Mouse (Mus musculus): Measurements from ENCODE around the gene Tril. TPM values are rescaled to one million over a fixed set of nuclear protein-coding genes. Genes with fewer than 3 reads are reported as not detected.
A peak's percentile ranks its signal among the peaks of the same experiment; 100 is the strongest.

Tril gene
- polyA plus RNA-seq, 1 experiment from 2014 or later = 23.9 TPM

GRCm38 (mm10) chr6:53794323-53794971 is 26.2 kb downstream of the Tril start:
- H3K9ac ChIP-seq (replicated peaks; ENCODE audit: low read depth) = no peak overlapping the region

DNA sequence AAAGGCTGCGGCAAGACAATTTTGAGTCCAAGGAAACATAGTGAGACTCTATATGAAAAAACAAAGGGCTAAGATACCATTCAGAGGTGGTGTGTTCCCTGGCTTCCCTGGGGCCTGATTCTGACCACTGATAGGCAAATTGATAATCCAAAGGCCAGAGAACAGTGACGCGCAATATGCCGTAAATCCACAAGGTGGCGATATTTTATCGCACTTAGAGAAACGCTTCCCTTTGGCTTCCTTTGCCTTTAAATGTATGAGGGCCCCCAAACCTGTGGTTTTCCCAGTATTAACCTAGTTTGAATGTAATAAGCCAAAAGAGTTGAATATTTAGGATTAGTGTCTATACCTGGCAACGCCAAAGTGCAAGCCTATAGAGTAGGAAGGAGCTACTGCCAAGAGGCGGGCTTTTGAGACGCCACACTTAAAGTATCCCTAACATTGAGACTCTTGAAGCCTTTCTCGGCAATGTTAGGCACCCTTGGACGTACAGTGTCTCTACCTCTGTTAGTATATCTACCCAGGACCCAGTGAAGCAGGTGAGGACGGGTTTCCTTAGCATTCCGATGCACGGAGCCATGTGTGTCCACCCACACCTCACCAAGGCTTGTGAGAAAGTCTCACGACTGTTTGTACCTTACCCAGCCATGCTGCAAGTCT is 37.6 kb downstream of the Tril start:
- 41% methylated on average over 16 of the region's 16 CpGs for WGBS
- TF ChIP-seq CTCF (IDR thresholded peaks at IDR 0.05) (peak; percentile 90), EP300 (IDR thresholded peaks at IDR 0.05) (no peak)
- H3K36me3 ChIP-seq (ENCODE audit: insufficient read depth, low read length) = no peaks in the 10 kb centered on the region
- H3K27ac ChIP-seq (ENCODE audit: low read length) = no peak overlapping the region
- H3K27me3 ChIP-seq (replicated peaks; ENCODE audit: insufficient read depth, low read length) = peaks cover 3% of the 10 kb centered on the region; the same call in 1 of the 2 replicates
- ATAC-seq (no peak), DNase-seq (ENCODE audit: low spot score) (peak; percentile 55)
- H3K9me3 ChIP-seq (ENCODE audit: low read length) = no peaks in the 10 kb centered on the region
- H3K4me1 ChIP-seq (ENCODE audit: insufficient read depth, low read depth, low read length) = no peaks in the 10 kb centered on the region
- H3K4me2 ChIP-seq (replicated peaks; ENCODE audit: low read depth, low read length) = no peak overlapping the region
- H3K4me3 ChIP-seq (ENCODE audit: low read depth, low read length) = no peak overlapping the region
- H3K9ac ChIP-seq (replicated peaks; ENCODE audit: low read depth) = no peak overlapping the region

More at GRCm38 (mm10) chr6:53794323-53794971, 26.2 kb downstream of the Tril start:
- ATAC-seq (peak; percentile 86), DNase-seq (ENCODE audit: low spot score) (peak; percentile 85)
- Histone ChIP-seq H3K4me2 (replicated peaks; ENCODE audit: low read depth, low read length) (no peak overlapping the region), H3K9me3 (ENCODE audit: low read length) (no peaks in the 10 kb centered on the region), H3K27me3 (replicated peaks; ENCODE audit: insufficient read depth, low read length) (peaks cover 5% of the 10 kb centered on the region), H3K4me1 (ENCODE audit: insufficient read depth, low read depth, low read length) (no peaks in the 10 kb centered on the region), H3K27ac (ENCODE audit: low read length) (no peak overlapping the region), H3K4me3 (ENCODE audit: low read depth, low read length) (no peak overlapping the region), H3K36me3 (ENCODE audit: insufficient read depth, low read length) (no peaks in the 10 kb centered on the region)
- WGBS = 12% methylated on average over 17 of the region's 17 CpGs
- TF ChIP-seq EP300 (IDR thresholded peaks at IDR 0.05) (no peak), CTCF (IDR thresholded peaks at IDR 0.05) (peak; percentile 89)

DNA sequence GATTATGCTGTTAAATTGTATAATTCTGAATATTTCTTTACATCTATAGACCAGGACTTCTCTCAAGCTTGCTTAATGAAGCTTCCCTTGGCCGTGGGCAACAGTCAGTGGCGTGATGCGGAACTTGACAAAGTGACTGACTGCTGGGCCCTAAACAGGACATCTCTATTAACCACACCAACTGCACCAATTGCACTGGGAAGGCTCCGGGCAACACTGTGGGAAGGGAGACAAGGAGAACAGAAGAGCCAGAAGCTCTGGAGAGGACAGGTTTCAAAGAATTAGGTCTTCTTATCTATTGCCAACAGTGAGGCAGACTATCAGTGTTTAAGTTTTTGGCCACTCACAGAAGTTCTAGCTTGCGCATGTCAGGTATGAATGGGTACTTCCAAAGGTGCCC is 38.4 kb downstream of the Tril start:
- no peak overlapping the region for H3K9ac ChIP-seq (replicated peaks; ENCODE audit: low read depth)
- no peak for ATAC-seq
- H3K27ac ChIP-seq (ENCODE audit: low read length) = no peak overlapping the region
- H3K36me3 ChIP-seq (ENCODE audit: insufficient read depth, low read length) = no peaks in the 10 kb centered on the region
- no peak overlapping the region for H3K4me3 ChIP-seq (ENCODE audit: low read depth, low read length)
- no peaks in the 10 kb centered on the region for H3K9me3 ChIP-seq (ENCODE audit: low read length)
- TF ChIP-seq EP300 (IDR thresholded peaks at IDR 0.05) (no peak), CTCF (IDR thresholded peaks at IDR 0.05) (no peak)
- no peaks in the 10 kb centered on the region for H3K4me1 ChIP-seq (ENCODE audit: insufficient read depth, low read depth, low read length)
- DNase-seq (ENCODE audit: low spot score) = no peak
- H3K4me2 ChIP-seq (replicated peaks; ENCODE audit: low read depth, low read length) = no peak overlapping the region
- H3K27me3 ChIP-seq (replicated peaks; ENCODE audit: insufficient read depth, low read length) = peaks cover 3% of the 10 kb centered on the region; the same call in 1 of the 2 replicates
- WGBS = 92% methylated on average over 5 of the region's 5 CpGs

GRCm38 (mm10) chr6:53781171-53781570 is 39.5 kb downstream of the Tril start:
- H3K27me3 ChIP-seq (replicated peaks; ENCODE audit: insufficient read depth, low read length) = peaks cover 3% of the 10 kb centered on the region; the same call in 1 of the 2 replicates
- H3K36me3 ChIP-seq (ENCODE audit: insufficient read depth, low read length) = no peaks in the 10 kb centered on the region
- H3K9me3 ChIP-seq (ENCODE audit: low read length) = no peaks in the 10 kb centered on the region
- DNase-seq (ENCODE audit: low spot score) (peak; percentile 78), ATAC-seq (no peak)
- 5% methylated on average over 4 of the region's 4 CpGs for WGBS
- H3K4me2 ChIP-seq (replicated peaks; ENCODE audit: low read depth, low read length) = no peak overlapping the region
- TF ChIP-seq EP300 (IDR thresholded peaks at IDR 0.05) (no peak), CTCF (IDR thresholded peaks at IDR 0.05) (peak; percentile 87)
- no peak overlapping the region for H3K27ac ChIP-seq (ENCODE audit: low read length)
- H3K9ac ChIP-seq (replicated peaks; ENCODE audit: low read depth) = no peak overlapping the region
- no peak overlapping the region for H3K4me3 ChIP-seq (ENCODE audit: low read depth, low read length)
- no peaks in the 10 kb centered on the region for H3K4me1 ChIP-seq (ENCODE audit: insufficient read depth, low read depth, low read length)

GRCm38 (mm10) chr6:53780008-53780407 is 40.6 kb downstream of the Tril start:
- H3K4me2 ChIP-seq (replicated peaks; ENCODE audit: low read depth, low read length) = no peak overlapping the region
- TF ChIP-seq EP300 (IDR thresholded peaks at IDR 0.05) = no peak
- no peak for TF ChIP-seq CTCF (IDR thresholded peaks at IDR 0.05)
- no peak overlapping the region for H3K4me3 ChIP-seq (ENCODE audit: low read depth, low read length)
- no peaks in the 10 kb centered on the region for H3K9me3 ChIP-seq (ENCODE audit: low read length)
- H3K9ac ChIP-seq (replicated peaks; ENCODE audit: low read depth) = no peak overlapping the region
- H3K36me3 ChIP-seq (ENCODE audit: insufficient read depth, low read length) = no peaks in the 10 kb centered on the region
- no peak overlapping the region for H3K27ac ChIP-seq (ENCODE audit: low read length)
- DNase-seq (ENCODE audit: low spot score) (no peak), ATAC-seq (no peak)
- peaks cover 3% of the 10 kb centered on the region; the same call in 1 of the 2 replicates for H3K27me3 ChIP-seq (replicated peaks; ENCODE audit: insufficient read depth, low read length)
- whole genome bisulfite sequencing = 77% methylated on average over 5 of the region's 5 CpGs
- no peaks in the 10 kb centered on the region for H3K4me1 ChIP-seq (ENCODE audit: insufficient read depth, low read depth, low read length)

GRCm38 (mm10) chr6:53779526-53779925 is 41.1 kb downstream of the Tril start:
- no peaks in the 10 kb centered on the region for H3K9me3 ChIP-seq (ENCODE audit: low read length)
- no peaks in the 10 kb centered on the region for H3K36me3 ChIP-seq (ENCODE audit: insufficient read depth, low read length)
- H3K27ac ChIP-seq (ENCODE audit: low read length) = no peak overlapping the region
- no peak for ATAC-seq
- no peak overlapping the region for H3K4me2 ChIP-seq (replicated peaks; ENCODE audit: low read depth, low read length)
- no peaks in the 10 kb centered on the region for H3K4me1 ChIP-seq (ENCODE audit: insufficient read depth, low read depth, low read length)
- H3K4me3 ChIP-seq (ENCODE audit: low read depth, low read length) = no peak overlapping the region
- H3K9ac ChIP-seq (replicated peaks; ENCODE audit: low read depth) = no peak overlapping the region
- no peak for DNase-seq (ENCODE audit: low spot score)
- TF ChIP-seq EP300 (IDR thresholded peaks at IDR 0.05) (no peak), CTCF (IDR thresholded peaks at IDR 0.05) (no peak)
- peaks cover 3% of the 10 kb centered on the region; the same call in 1 of the 2 replicates for H3K27me3 ChIP-seq (replicated peaks; ENCODE audit: insufficient read depth, low read length)
- 62% methylated on average over 7 of the region's 7 CpGs for WGBS
